Mouse (Mus musculus): Measurements from ENCODE around the gene Cela1. TPM values are rescaled to one million over a fixed set of nuclear protein-coding genes. Genes with fewer than 3 reads are reported as not detected.

Cela1 gene
- polyA plus RNA-seq, 1 experiment from 2014 or later: 1.9 TPM

DNA sequence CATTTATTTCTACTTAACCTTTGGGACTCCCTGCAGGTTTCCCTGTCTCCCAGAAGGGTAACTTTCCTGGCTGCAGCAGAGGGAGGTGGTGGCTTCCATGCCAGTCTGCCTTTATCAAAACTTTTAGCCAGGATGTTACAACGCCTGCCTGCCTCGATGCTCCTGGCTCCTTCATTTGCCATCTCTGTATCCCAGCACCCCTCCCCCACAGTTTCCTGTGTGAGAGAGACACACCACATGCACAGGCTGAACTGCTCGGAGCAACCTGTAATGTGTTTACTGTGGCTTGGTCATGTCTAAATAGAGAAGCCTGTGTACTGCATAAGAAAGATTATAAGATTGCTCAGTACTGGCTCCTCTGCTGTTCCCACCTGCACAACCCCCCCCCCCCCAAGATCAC lies 7.3 kb downstream of the Cela1 start:
- H3K27me3 ChIP-seq: 0 out of 2 replicates have a peak, but pooled peaks cover 5% of the 10 kb centered on the region
- 66% methylated on average over 3 of the region's 3 CpGs for WGBS
- H3K27ac ChIP-seq: no peak overlapping the region
- H3K4me1 ChIP-seq: no peaks in the 10 kb centered on the region
- no peaks in the 10 kb centered on the region for H3K36me3 ChIP-seq
- no peak overlapping the region for H3K4me2 ChIP-seq (replicated peaks)
- no peak overlapping the region for H3K4me3 ChIP-seq
- ATAC-seq (ENCODE audit: low FRiP score): no peak
- no peaks in the 10 kb centered on the region for H3K9me3 ChIP-seq (replicated peaks)
- H3K9ac ChIP-seq: no peak overlapping the region

DNA sequence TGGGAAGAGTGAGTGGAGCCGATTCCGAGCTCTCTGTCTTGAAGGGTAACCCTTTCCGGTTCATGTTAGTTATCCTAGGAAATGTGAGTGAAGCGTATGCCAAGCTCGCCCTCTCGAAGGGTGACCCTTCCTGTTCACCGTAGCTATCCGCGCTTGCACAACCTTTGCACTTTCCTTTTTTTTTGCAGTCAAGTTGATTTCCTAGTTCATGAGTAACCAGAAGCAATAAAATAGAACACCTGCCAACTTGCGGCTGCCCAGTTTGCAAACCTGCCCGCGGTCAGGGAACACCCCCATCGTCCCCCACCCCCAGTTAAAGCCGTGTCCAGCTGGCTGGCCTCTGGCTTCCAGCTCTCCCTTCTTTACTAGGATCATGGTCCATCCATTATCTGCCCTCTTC lies 8.7 kb downstream of the Cela1 start:
- 94% methylated on average over 14 of the region's 14 CpGs for WGBS
- H3K4me3 ChIP-seq: no peak overlapping the region
- H3K9ac ChIP-seq: no peak overlapping the region
- H3K4me2 ChIP-seq (replicated peaks): no peak overlapping the region
- no peak overlapping the region for H3K27ac ChIP-seq
- ATAC-seq (ENCODE audit: low FRiP score): no peak
- H3K4me1 ChIP-seq: no peaks in the 10 kb centered on the region
- H3K36me3 ChIP-seq: no peaks in the 10 kb centered on the region
- H3K27me3 ChIP-seq: no peaks in the 10 kb centered on the region
- H3K9me3 ChIP-seq (replicated peaks): no peaks in the 10 kb centered on the region

DNA sequence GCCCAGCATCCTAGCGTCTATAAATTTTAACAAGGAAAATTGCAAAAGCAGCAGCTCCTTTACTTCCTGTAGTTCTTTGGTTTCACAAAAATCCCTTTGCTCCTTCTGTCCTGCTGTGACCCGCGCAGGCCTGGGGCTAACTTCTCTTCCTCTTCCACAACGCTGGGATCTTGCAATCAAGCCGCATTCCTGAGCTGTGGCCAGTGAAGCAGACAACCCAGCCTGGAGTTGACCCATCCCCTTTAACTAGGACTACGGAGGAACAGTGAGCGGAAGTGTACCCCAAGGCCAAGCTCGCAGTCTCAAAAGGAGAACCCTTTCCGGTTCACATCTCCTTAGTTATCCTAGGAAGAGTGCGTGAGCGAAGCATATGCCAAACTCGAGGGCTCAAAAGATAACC lies 9.1 kb downstream of the Cela1 start:
- H3K9me3 ChIP-seq (replicated peaks): no peaks in the 10 kb centered on the region
- H3K27ac ChIP-seq: no peak overlapping the region
- no peak overlapping the region for H3K9ac ChIP-seq
- no peaks in the 10 kb centered on the region for H3K4me1 ChIP-seq
- H3K36me3 ChIP-seq: no peaks in the 10 kb centered on the region
- no peak overlapping the region for H3K4me2 ChIP-seq (replicated peaks)
- H3K4me3 ChIP-seq: no peak overlapping the region
- no peaks in the 10 kb centered on the region for H3K27me3 ChIP-seq
- no peak for ATAC-seq (ENCODE audit: low FRiP score)
- WGBS: 80% methylated on average over 12 of the region's 12 CpGs

DNA sequence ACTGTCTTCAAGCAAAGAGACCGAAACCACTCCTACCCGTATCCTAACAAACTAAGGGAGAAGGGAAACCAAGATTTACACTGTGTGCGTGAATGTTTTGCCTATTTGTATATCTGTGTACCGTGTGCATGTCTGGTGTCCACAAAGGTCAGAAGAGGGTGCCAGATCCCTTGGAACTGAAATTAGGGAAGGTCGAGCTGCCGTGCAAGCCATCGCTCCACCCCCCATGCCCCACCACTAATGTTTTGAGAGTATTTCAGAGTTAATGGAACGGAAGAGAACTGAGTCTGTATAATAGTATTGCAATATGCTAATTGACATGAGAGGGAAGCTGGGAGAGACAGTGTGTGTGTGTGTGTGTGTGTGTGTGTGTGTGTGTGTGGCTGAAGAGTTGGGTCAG lies 10.0 kb downstream of the Cela1 start:
- WGBS: 83% methylated on average over 8 of the region's 8 CpGs
- no peak overlapping the region for H3K4me3 ChIP-seq
- ATAC-seq (ENCODE audit: low FRiP score): no peak
- no peaks in the 10 kb centered on the region for H3K27me3 ChIP-seq
- H3K36me3 ChIP-seq: no peaks in the 10 kb centered on the region
- H3K9ac ChIP-seq: no peak overlapping the region
- no peaks in the 10 kb centered on the region for H3K4me1 ChIP-seq
- no peaks in the 10 kb centered on the region for H3K9me3 ChIP-seq (replicated peaks)
- H3K4me2 ChIP-seq (replicated peaks): no peak overlapping the region
- no peak overlapping the region for H3K27ac ChIP-seq

DNA sequence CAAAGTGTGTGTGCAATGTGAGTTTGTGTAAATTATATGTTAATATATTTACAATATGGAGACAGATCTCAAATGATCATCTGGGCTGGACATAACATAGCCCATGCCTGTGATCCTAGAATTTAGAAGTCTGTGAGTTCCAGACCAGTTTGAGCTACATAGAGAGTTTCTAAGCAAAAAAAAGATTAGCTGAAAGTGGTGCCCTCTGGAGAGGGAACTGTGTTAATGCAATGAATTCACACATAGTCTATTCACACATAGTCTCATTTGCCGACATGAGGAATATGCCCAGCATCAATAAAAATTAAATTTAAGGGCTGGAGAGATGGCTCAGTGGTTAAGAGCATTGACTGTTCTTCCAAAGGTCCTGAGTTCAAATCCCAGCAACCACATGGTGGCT lies 11.2 kb downstream of the Cela1 start:
- Histone ChIP-seq H3K27ac (no peak overlapping the region), H3K4me2 (replicated peaks) (no peak overlapping the region), H3K4me3 (no peak overlapping the region), H3K9ac (no peak overlapping the region), H3K4me1 (no peaks in the 10 kb centered on the region), H3K9me3 (replicated peaks) (no peaks in the 10 kb centered on the region), H3K36me3 (no peaks in the 10 kb centered on the region), H3K27me3 (no peaks in the 10 kb centered on the region)
- 79% methylated on average over 1 of the region's 1 CpGs for WGBS
- ATAC-seq (ENCODE audit: low FRiP score): no peak

DNA sequence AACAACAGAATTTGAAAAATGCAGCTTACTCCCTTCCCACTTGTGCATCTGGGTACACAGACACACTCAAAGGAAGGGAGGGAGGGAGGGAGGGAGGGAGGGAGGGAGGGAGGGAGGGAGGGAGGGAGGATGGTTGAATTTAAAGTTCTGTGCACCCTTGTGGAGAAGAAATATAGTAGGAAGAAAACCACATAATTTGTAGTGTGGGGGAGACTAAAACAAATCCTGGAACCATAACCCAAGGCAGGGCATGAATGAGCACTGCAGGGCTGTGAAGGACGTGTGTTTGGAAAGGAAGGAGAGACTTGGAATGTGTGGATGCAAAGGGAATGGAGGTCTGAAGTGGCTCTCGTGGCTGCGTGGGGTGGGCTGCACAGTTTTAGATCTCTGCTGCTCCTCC lies 12.2 kb downstream of the Cela1 start:
- H3K9ac ChIP-seq: no peak overlapping the region
- H3K4me1 ChIP-seq: no peaks in the 10 kb centered on the region
- 63% methylated on average over 3 of the region's 3 CpGs for WGBS
- H3K27me3 ChIP-seq: no peaks in the 10 kb centered on the region
- no peaks in the 10 kb centered on the region for H3K36me3 ChIP-seq
- no peak overlapping the region for H3K27ac ChIP-seq
- H3K4me2 ChIP-seq (replicated peaks): no peak overlapping the region
- H3K4me3 ChIP-seq: no peak overlapping the region
- ATAC-seq (ENCODE audit: low FRiP score): no peak
- no peaks in the 10 kb centered on the region for H3K9me3 ChIP-seq (replicated peaks)

DNA sequence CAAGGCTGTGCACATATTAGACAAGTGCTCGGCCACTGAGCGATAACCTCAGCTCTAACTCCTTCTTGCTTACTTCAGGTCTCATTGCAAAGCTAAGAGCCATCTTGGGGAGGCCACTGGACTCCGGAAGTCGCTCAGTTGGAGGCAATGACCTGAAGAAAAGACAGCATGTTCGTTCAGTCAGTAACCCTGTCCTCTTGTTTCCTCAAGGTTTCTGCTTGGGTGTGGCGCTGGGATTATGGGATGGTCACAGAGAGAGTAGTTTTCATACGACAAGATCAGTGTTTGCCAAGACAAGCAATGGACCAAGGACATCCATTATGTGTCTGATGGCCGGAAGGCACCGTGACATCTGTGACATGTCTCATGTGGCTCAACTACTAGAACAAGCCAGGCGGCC lies 13.2 kb downstream of the Cela1 start:
- no peak overlapping the region for H3K4me3 ChIP-seq
- H3K9ac ChIP-seq: no peak overlapping the region
- no peak overlapping the region for H3K27ac ChIP-seq
- no peaks in the 10 kb centered on the region for H3K27me3 ChIP-seq
- ATAC-seq (ENCODE audit: low FRiP score): no peak
- no peaks in the 10 kb centered on the region for H3K9me3 ChIP-seq (replicated peaks)
- no peak overlapping the region for H3K4me2 ChIP-seq (replicated peaks)
- H3K4me1 ChIP-seq: no peaks in the 10 kb centered on the region
- H3K36me3 ChIP-seq: no peaks in the 10 kb centered on the region
- WGBS: 88% methylated on average over 10 of the region's 10 CpGs

DNA sequence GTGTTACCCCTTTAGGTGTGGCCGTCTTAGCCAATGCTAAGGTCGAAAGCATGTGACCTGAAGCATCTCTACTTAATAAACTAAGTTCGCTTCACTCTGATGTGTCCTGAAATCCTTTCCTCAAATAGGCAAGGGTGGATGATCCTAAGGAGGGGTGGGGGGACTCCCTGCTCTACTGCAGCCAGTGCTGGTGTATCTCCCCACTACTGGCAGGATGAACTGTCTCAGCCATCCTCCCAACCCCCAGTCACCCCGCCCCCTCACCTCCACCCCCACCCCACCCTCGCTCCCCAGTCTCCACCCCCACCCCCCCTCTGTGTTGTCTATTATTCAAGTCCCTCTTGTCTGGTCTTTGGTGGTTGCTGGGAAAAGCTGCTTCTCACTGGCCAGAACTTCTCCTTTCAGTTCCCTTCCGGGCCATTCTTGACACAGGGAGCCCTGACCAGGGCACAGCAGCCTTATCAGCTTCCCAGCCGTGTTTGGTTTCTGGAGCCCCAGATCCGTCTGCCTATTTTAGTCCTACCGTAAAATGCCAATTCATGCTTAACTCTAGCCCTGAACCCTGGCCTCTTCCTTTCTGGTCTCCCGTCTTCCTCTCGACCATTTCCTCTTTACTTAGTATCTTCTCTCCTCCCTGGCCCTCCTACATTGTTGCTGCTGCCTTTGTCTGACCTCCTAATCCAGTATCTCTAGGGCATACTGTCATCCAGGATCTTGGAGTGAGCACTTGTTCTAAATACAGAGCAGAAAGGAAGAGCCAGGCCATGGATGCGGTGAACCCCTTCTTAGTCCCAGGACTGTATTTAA lies 13.9 kb downstream of the Cela1 start:
- no peaks in the 10 kb centered on the region for H3K36me3 ChIP-seq
- no peak overlapping the region for H3K4me2 ChIP-seq (replicated peaks)
- WGBS: 46% methylated on average over 12 of the region's 12 CpGs
- H3K4me3 ChIP-seq: no peak overlapping the region
- no peaks in the 10 kb centered on the region for H3K9me3 ChIP-seq (replicated peaks)
- no peaks in the 10 kb centered on the region for H3K27me3 ChIP-seq
- ATAC-seq (ENCODE audit: low FRiP score): no peak
- no peaks in the 10 kb centered on the region for H3K4me1 ChIP-seq
- no peak overlapping the region for H3K27ac ChIP-seq
- no peak overlapping the region for H3K9ac ChIP-seq

DNA sequence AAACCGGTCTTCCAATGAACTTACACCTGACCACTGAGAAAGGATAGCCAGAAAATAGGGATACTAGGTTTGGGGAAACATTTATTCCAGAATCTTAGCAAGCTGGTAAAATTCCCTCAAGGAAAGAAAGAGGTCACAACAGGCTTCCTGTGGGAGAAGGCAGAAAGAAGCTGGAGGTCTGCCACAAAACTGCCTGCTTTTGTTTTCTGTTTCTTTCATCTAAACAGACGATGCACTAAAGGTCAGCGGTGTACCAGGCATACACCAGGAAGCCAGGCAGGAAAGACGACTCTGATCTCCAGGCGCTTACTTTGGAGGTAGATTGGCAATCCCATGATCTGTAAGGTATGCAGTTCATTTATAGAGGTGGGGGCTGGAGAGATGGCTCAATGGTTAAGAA lies 16.9 kb downstream of the Cela1 start:
- Histone ChIP-seq H3K27me3 (peaks cover 3% of the 10 kb centered on the region; the same call in 1 of the 2 replicates), H3K4me2 (replicated peaks) (no peak overlapping the region), H3K4me1 (peaks cover 5% of the 10 kb centered on the region), H3K4me3 (no peak overlapping the region), H3K9ac (no peak overlapping the region), H3K36me3 (no peaks in the 10 kb centered on the region), H3K9me3 (replicated peaks) (no peaks in the 10 kb centered on the region), H3K27ac (no peak overlapping the region)
- no peak for ATAC-seq (ENCODE audit: low FRiP score)
- 71% methylated on average over 5 of the region's 5 CpGs for WGBS

DNA sequence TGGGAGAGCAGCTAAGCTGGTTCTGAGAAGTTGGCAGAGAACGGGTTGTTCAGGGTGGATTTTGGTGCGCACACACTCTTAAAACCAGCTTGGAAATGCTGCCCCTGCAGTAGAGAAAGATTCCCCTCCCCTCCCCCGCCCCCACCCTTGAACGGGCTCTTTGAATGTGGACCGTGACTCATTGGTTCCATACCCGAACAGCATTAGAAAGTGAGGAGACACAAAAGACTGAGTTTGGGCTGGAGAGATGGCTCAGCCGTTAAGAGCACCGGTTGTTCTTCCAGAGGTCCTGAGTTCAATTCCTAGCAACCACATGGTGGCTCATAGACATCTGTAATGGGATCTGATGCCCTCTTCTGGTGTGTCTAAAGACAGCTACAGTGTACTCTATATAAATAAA lies 17.7 kb downstream of the Cela1 start:
- Histone ChIP-seq H3K9ac (no peak overlapping the region), H3K4me3 (no peak overlapping the region), H3K4me2 (replicated peaks) (no peak overlapping the region), H3K27ac (no peak overlapping the region), H3K27me3 (peaks cover 3% of the 10 kb centered on the region; the same call in 1 of the 2 replicates), H3K4me1 (peaks cover 5% of the 10 kb centered on the region), H3K36me3 (no peaks in the 10 kb centered on the region), H3K9me3 (replicated peaks) (no peaks in the 10 kb centered on the region)
- WGBS: 73% methylated on average over 8 of the region's 8 CpGs
- no peak for ATAC-seq (ENCODE audit: low FRiP score)

DNA sequence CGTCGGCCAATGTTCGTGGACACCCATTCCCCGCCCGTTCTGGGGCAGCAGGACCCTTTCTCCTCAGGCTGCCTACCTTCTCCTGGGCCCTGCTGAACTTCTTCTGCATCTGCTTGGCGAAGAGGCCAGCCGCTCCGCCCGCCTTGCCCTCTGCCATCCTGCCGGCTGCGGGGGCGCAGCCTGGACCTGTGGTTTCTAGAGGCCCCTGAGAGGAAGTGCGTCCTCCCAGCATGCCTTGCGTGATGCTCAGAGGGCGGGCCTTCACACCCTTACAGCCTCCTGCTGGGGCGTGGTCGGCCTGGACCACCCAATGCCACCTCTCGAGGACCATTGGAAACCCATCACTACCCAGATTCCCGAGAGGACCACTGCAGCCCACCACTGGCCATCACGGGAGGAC lies 18.4 kb downstream of the Cela1 start, which contains the start of gene Bin2:
TSS of gene Bin2 (minus strand) at position 217 of the 400 bp plus-strand sequence.
- 91% methylated on average over 20 of the region's 20 CpGs for WGBS
- no peaks in the 10 kb centered on the region for H3K9me3 ChIP-seq (replicated peaks)
- no peak within 1 kb of the TSS for H3K4me3 ChIP-seq
- H3K27ac ChIP-seq: no peak within 1 kb of the TSS
- ATAC-seq (ENCODE audit: low FRiP score): no peak
- peaks cover 3% of the 10 kb centered on the region; the same call in 1 of the 2 replicates for H3K27me3 ChIP-seq
- H3K36me3 ChIP-seq: no peaks in the 10 kb centered on the region
- no peak within 1 kb of the TSS for H3K4me2 ChIP-seq (replicated peaks)
- peaks cover 5% of the 10 kb centered on the region for H3K4me1 ChIP-seq
- H3K9ac ChIP-seq: no peak within 1 kb of the TSS

DNA sequence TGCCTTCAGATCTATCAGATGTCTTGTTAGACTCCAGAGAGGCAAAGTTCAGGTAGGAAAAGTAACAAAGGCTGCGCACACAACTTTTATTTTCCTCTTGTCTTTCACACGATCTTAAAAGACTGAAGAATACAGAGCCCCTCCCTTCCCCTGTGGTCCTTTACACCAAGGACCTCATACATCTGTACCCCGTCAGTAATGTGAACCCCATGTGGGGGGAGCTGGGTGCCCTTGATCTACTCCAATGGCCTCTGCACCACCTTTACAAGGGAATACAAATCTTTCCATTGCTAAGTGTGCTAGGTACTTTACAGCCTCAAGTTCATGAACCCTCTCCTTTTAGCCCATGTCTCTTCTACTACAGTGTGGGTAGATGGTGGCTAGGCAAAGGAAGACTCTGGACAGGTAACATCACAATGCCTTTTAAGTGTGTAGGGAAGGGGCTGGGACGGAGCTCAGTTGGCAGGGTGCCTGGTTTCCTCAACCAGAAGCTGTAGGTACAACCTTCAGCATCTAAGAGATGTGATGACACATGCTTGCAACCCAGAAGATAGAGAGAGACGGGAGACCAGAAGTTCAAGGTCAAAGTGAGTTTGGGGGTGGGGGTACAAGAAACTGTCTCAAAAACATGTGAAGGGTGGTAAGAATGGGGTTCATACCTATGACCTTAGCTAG lies 19.7 kb downstream of the Cela1 start:
- peaks cover 3% of the 10 kb centered on the region; the same call in 1 of the 2 replicates for H3K27me3 ChIP-seq
- no peak overlapping the region for H3K4me2 ChIP-seq (replicated peaks)
- peaks cover 5% of the 10 kb centered on the region for H3K4me1 ChIP-seq
- no peaks in the 10 kb centered on the region for H3K36me3 ChIP-seq
- no peak overlapping the region for H3K4me3 ChIP-seq
- H3K9ac ChIP-seq: no peak overlapping the region
- ATAC-seq (ENCODE audit: low FRiP score): no peak
- no peak overlapping the region for H3K27ac ChIP-seq
- H3K9me3 ChIP-seq (replicated peaks): no peaks in the 10 kb centered on the region
- WGBS: 89% methylated on average over 5 of the region's 5 CpGs

DNA sequence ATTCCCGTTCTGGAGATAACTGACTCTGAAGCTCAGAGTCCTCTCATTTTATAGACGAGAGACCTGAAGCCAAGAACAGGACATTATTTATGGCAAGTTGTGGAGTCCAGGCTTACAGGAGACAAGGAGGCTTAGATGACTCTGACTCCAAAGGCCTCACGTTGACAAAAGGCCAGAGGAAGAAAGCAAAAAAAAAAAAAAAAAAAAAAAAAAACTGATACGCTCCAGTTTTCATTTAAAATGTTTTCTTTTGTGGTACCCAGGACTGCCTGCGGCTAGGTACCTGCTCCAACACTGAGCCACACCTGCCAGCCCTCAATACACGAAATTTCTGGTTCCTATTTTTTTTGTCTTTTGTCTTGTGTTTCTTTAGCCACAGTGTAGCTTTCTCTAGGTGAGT lies 20.3 kb downstream of the Cela1 start:
- no peak for ATAC-seq (ENCODE audit: low FRiP score)
- WGBS: 71% methylated on average over 6 of the region's 6 CpGs
- Histone ChIP-seq H3K9me3 (replicated peaks) (no peaks in the 10 kb centered on the region), H3K27me3 (peaks cover 3% of the 10 kb centered on the region; the same call in 1 of the 2 replicates), H3K4me2 (replicated peaks) (no peak overlapping the region), H3K4me1 (peaks cover 5% of the 10 kb centered on the region), H3K9ac (no peak overlapping the region), H3K4me3 (no peak overlapping the region), H3K36me3 (no peaks in the 10 kb centered on the region), H3K27ac (no peak overlapping the region)
